Mouse (Mus musculus): ENCODE measurements at regions not wholly inside any gene's neighbourhood (a gene's known extent, or its start where the extent isn't known, plus 50 kb on each side); places are given as distances from the start of the nearest gene placed in this dataset.

GRCm38 (mm10) chr13:71148491-71149302 is 307.1 kb upstream of the Adamts16 start:
- no peak for DNase-seq (ENCODE audit: low read depth, low spot score)

- DNase-seq (ENCODE audit: low read depth, low spot score): no peak
Measured at GRCm38 (mm10) chr13:71146859-71147443, 305.3 kb upstream of the Adamts16 start.

- DNase-seq (ENCODE audit: low read depth, low spot score): no peak
Measured at GRCm38 (mm10) chr13:71138745-71139312, 297.2 kb upstream of the Adamts16 start.

- DNase-seq (ENCODE audit: low read depth, low spot score): no peak
Measured at GRCm38 (mm10) chr13:71135940-71136632, 294.5 kb upstream of the Adamts16 start.

GRCm38 (mm10) chr13:71121484-71121883 is 279.9 kb upstream of the Adamts16 start:
- no peak for DNase-seq (ENCODE audit: low read depth, low spot score)

GRCm38 (mm10) chr13:71108175-71108574 is 266.6 kb upstream of the Adamts16 start:
- DNase-seq (ENCODE audit: low read depth, low spot score): no peak

- no peak for DNase-seq (ENCODE audit: low read depth, low spot score)
Measured at GRCm38 (mm10) chr13:71105229-71105838, 263.7 kb upstream of the Adamts16 start.

GRCm38 (mm10) chr13:71104419-71105228 is 263.0 kb upstream of the Adamts16 start:
- no peak for DNase-seq (ENCODE audit: low read depth, low spot score)

GRCm38 (mm10) chr13:71084301-71084700 is 242.7 kb upstream of the Adamts16 start:
- no peak for DNase-seq (ENCODE audit: low read depth, low spot score)

- DNase-seq (ENCODE audit: low read depth, low spot score): no peak
Measured at GRCm38 (mm10) chr13:71075916-71076315, 234.3 kb upstream of the Adamts16 start.

- no peak for DNase-seq (ENCODE audit: low read depth, low spot score)
Measured at GRCm38 (mm10) chr13:71074012-71074411, 232.4 kb upstream of the Adamts16 start.

- no peak for DNase-seq (ENCODE audit: low read depth, low spot score)
Measured at GRCm38 (mm10) chr13:71068757-71069201, 227.2 kb upstream of the Adamts16 start.

GRCm38 (mm10) chr13:71068011-71068410 is 226.4 kb upstream of the Adamts16 start:
- DNase-seq (ENCODE audit: low read depth, low spot score): no peak

GRCm38 (mm10) chr13:71065568-71065967 is 224.0 kb upstream of the Adamts16 start:
- DNase-seq (ENCODE audit: low read depth, low spot score): no peak

GRCm38 (mm10) chr13:71064590-71065307 is 223.1 kb upstream of the Adamts16 start:
- no peak for DNase-seq (ENCODE audit: low read depth, low spot score)

- DNase-seq (ENCODE audit: low read depth, low spot score): no peak
Measured at GRCm38 (mm10) chr13:71053361-71054264, 212.0 kb upstream of the Adamts16 start.

- DNase-seq (ENCODE audit: low read depth, low spot score): no peak
Measured at GRCm38 (mm10) chr13:71050646-71051045, 209.0 kb upstream of the Adamts16 start.

GRCm38 (mm10) chr13:71036000-71036399 is 194.4 kb upstream of the Adamts16 start:
- no peak for DNase-seq (ENCODE audit: low read depth, low spot score)

All from c-Kit-negative CD71-positive TER-119-positive erythroid progenitor cells, embryonic 14.5 days (primary cell).